Mouse (Mus musculus) brain, embryonic 14.5 days (tissue): ENCODE data around the gene Lyrm1.

ENCODE experiments used
- CTCF ChIP-seq: fragments of 200-500 bp; IDR thresholded peaks from 2 replicates; pipeline ENCODE4 v1.5.1; 2012; ENCODE audit warnings: inconsistent platforms, mild to moderate bottlenecking, moderate library complexity, borderline replicate concordance; ENCODE audit not compliant: insufficient read depth, insufficient read length; ENCODE audit errors: extremely low read depth
- POLR2A ChIP-seq: fragments of 200-500 bp; IDR thresholded peaks from 2 replicates; pipeline ENCODE4 v1.6.1; 2012; ENCODE audit warnings: mild to moderate bottlenecking, inconsistent platforms, borderline replicate concordance; ENCODE audit not compliant: poor library complexity, insufficient read depth, insufficient read length, severe bottlenecking; ENCODE audit errors: extremely low read depth

DNA sequence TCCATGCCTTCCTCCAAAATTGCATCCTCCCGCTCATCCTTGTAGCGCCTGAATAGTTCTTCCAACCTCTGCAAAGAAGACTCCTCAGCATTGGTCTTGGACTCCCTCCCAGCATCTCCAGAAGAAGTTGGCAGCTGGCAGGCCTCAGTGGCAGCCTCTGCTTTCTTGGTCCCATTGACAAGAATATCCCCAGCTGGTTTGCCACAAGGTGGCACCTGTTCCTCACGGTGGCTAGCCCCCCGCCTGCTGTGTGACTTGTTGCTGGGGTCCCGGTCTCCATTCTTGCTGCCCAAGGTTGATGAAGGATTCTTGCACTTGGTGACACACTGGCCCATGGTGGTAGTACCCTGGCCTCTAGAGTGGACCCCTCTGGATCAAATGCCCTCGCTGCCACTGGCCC is 36.2 kb upstream of the Lyrm1 start:
- TF ChIP-seq CTCF (no peak; the same call in 1 of the 2 replicates), POLR2A (no peak)
